Mouse (Mus musculus) stomach, postnatal 0 days (tissue): ENCODE data around the gene Pex12.

ENCODE experiments used
- CTCF ChIP-seq: IDR thresholded peaks from 2 replicates; pipeline ENCODE4 v1.5.1; 2016; ENCODE audit warnings: antibody characterized with exemption, low read depth, mild to moderate bottlenecking, moderate library complexity
- EP300 ChIP-seq: optimal IDR thresholded peaks from 2 replicates; pipeline ENCODE3; 2016; ENCODE audit warnings: antibody characterized with exemption

DNA sequence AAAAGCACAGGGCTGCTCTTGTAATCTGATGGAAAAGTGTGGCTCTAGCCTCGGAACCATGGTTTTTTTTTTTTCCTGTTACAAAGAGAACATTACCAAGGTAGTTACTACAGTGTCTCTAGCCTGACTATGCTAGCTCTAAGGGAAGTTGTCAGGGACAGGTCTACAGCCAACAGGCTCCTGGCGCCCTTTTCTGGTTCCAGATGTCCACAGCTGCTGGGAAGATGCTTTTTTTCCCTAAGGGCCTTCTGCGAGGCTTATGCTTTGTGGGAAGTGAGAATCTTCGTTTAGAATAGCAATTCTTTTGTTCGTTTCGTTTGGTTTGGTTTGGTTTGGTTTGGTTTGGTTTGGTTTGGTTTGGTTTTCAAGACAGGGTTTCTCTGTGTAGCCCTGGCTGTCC is 22.7 kb downstream of the Pex12 start:
- TF ChIP-seq EP300: no peak
- TF ChIP-seq CTCF: no peak
